Mouse (Mus musculus) mesoderm, embryonic 11.5 days (tissue): ENCODE data around the gene Gm13306.
"Not testable (repeated sequence)": the region's sequence is repeated elsewhere in the genome, so short reads cannot be mapped to it uniquely, and the experiment has no call there.

Source experiments
- DNase-seq: peaks from one replicate; pipeline ENCODE4 v3.0.0-alpha.2; 2012; ENCODE audit warnings: low read depth, low spot score

Gm13306 gene

GRCm38 (mm10) chr4:42153136-42153535 is at the start of gene Gm13306:
Gene Gm13306, plus strand, starts transcription at chr4:42153436.
- DNase-seq = not testable (repeated sequence)

GRCm38 (mm10) chr4:42114517-42114916 is 38.7 kb upstream of the Gm13306 start, which contains the start of gene Gm13304:
Gene Gm13304, plus strand, starts transcription at chr4:42114817.
- not testable (repeated sequence) for DNase-seq

- DNase-seq = not testable (repeated sequence)
Measured at GRCm38 (mm10) chr4:42168503-42168902, 15.3 kb downstream of the Gm13306 start, which contains the start of gene Gm13305. Gene Gm13305, minus strand, starts transcription at chr4:42168603.

GRCm38 (mm10) chr4:42178243-42178642 is 25.0 kb downstream of the Gm13306 start:
- not testable (repeated sequence) for DNase-seq

- not testable (repeated sequence) for DNase-seq
Measured at GRCm38 (mm10) chr4:42183234-42184197, 30.3 kb downstream of the Gm13306 start.

- DNase-seq = not testable (repeated sequence)
Measured at GRCm38 (mm10) chr4:42184324-42184979, 31.2 kb downstream of the Gm13306 start.

GRCm38 (mm10) chr4:42184980-42185372 is 31.7 kb downstream of the Gm13306 start:
- not testable (repeated sequence) for DNase-seq
